Mouse (Mus musculus): ENCODE results near the gene Gm28048. TPM values are rescaled to one million over a fixed set of nuclear protein-coding genes. Genes with fewer than 3 reads are reported as not detected.

The Gm28048 gene
- polyA plus RNA-seq, 1 experiment: 0.91 TPM

DNA sequence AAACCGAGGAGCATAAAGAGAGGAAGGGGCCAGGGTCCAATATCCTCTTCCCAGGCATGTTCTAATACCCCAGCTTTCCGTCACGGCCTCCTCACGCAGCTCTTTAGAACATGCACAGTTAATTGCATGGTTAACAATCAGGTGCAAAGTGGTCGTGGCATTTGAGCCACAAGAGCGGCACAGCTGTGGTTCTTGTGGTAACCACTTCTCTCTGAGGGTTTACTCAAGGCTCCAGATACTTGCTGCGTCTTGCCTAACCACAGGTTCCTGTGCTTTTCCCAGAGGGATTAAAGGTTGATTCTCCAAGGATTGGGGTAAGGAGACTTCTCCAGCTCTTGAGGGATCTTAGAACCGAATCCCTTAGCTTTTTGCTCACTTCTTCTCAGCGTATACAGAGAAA lies 90.6 kb downstream of the Gm28048 start:
- H3K36me3 ChIP-seq (ENCODE audit: control insufficient read depth, insufficient read depth, low read length): no peaks in the 10 kb centered on the region
- H3K27me3 ChIP-seq (ENCODE audit: control insufficient read depth, insufficient read depth, low read length): no peaks in the 10 kb centered on the region
- TF ChIP-seq CTCF (IDR thresholded peaks at IDR 0.05; ENCODE audit: control insufficient read depth, insufficient read depth, insufficient replicate concordance, low read depth, low read length) (no peak), POLR2A (IDR thresholded peaks at IDR 0.05; ENCODE audit: control insufficient read depth, low read depth, low read length) (no peak)
- no peaks in the 10 kb centered on the region; the same call in none of the 2 replicates for H3K4me1 ChIP-seq (ENCODE audit: control insufficient read depth, insufficient read depth, low read length)
- no peak overlapping the region for H3K4me3 ChIP-seq (ENCODE audit: control insufficient read depth, low read depth, low read length)
- H3K27ac ChIP-seq (ENCODE audit: control insufficient read depth, insufficient read depth, low read depth, low read length): no peak overlapping the region

GRCm38 (mm10) chr11:22889224-22889623 lies 92.7 kb downstream of the Gm28048 start:
- Histone ChIP-seq H3K27ac (ENCODE audit: control insufficient read depth, insufficient read depth, low read depth, low read length) (no peak overlapping the region), H3K27me3 (ENCODE audit: control insufficient read depth, insufficient read depth, low read length) (no peaks in the 10 kb centered on the region), H3K4me3 (ENCODE audit: control insufficient read depth, low read depth, low read length) (no peak overlapping the region), H3K36me3 (ENCODE audit: control insufficient read depth, insufficient read depth, low read length) (no peaks in the 10 kb centered on the region), H3K4me1 (ENCODE audit: control insufficient read depth, insufficient read depth, low read length) (no peaks in the 10 kb centered on the region; the same call in none of the 2 replicates)
- no peak for TF ChIP-seq CTCF (IDR thresholded peaks at IDR 0.05; ENCODE audit: control insufficient read depth, insufficient read depth, insufficient replicate concordance, low read depth, low read length)
- TF ChIP-seq POLR2A (IDR thresholded peaks at IDR 0.05; ENCODE audit: control insufficient read depth, low read depth, low read length): no peak

- TF ChIP-seq POLR2A (IDR thresholded peaks at IDR 0.05; ENCODE audit: control insufficient read depth, low read depth, low read length) (no peak), CTCF (IDR thresholded peaks at IDR 0.05; ENCODE audit: control insufficient read depth, insufficient read depth, insufficient replicate concordance, low read depth, low read length) (no peak)
- no peaks in the 10 kb centered on the region for H3K36me3 ChIP-seq (ENCODE audit: control insufficient read depth, insufficient read depth, low read length)
- H3K4me1 ChIP-seq (ENCODE audit: control insufficient read depth, insufficient read depth, low read length): no peaks in the 10 kb centered on the region; the same call in none of the 2 replicates
- H3K27me3 ChIP-seq (ENCODE audit: control insufficient read depth, insufficient read depth, low read length): no peaks in the 10 kb centered on the region
- H3K27ac ChIP-seq (ENCODE audit: control insufficient read depth, insufficient read depth, low read depth, low read length): no peak overlapping the region
- no peak overlapping the region for H3K4me3 ChIP-seq (ENCODE audit: control insufficient read depth, low read depth, low read length)
These were observed 94.9 kb downstream of the Gm28048 start for GRCm38 (mm10) chr11:22886991-22887390.

GRCm38 (mm10) chr11:22885350-22885749 lies 96.5 kb downstream of the Gm28048 start:
- TF ChIP-seq CTCF (IDR thresholded peaks at IDR 0.05; ENCODE audit: control insufficient read depth, insufficient read depth, insufficient replicate concordance, low read depth, low read length): no peak
- TF ChIP-seq POLR2A (IDR thresholded peaks at IDR 0.05; ENCODE audit: control insufficient read depth, low read depth, low read length): no peak
- Histone ChIP-seq H3K4me1 (ENCODE audit: control insufficient read depth, insufficient read depth, low read length) (no peaks in the 10 kb centered on the region; the same call in none of the 2 replicates), H3K36me3 (ENCODE audit: control insufficient read depth, insufficient read depth, low read length) (no peaks in the 10 kb centered on the region), H3K27ac (ENCODE audit: control insufficient read depth, insufficient read depth, low read depth, low read length) (no peak overlapping the region), H3K27me3 (ENCODE audit: control insufficient read depth, insufficient read depth, low read length) (no peaks in the 10 kb centered on the region), H3K4me3 (ENCODE audit: control insufficient read depth, low read depth, low read length) (no peak overlapping the region)

DNA sequence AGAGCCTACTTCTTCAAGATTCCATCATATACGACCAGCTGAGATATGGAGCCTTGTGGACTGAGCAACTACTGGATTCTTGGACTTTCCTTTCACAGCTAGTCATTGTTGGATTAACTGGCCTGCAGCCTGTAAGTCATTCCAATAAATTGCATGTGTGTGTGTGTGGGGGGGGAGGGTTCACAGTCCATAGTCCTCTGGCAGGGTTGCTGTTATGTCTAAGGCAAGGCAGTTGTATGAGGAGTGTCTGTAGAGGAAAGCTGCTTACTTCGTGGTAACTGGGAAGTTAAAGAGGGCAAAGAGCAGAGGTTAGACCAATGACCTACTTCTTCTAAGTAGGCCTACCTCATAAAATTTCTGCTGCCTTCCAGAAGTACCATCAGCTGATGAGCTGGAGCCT lies 98.2 kb downstream of the Gm28048 start:
- no peaks in the 10 kb centered on the region; the same call in none of the 2 replicates for H3K4me1 ChIP-seq (ENCODE audit: control insufficient read depth, insufficient read depth, low read length)
- no peak for TF ChIP-seq POLR2A (IDR thresholded peaks at IDR 0.05; ENCODE audit: control insufficient read depth, low read depth, low read length)
- no peak for TF ChIP-seq CTCF (IDR thresholded peaks at IDR 0.05; ENCODE audit: control insufficient read depth, insufficient read depth, insufficient replicate concordance, low read depth, low read length)
- H3K27ac ChIP-seq (ENCODE audit: control insufficient read depth, insufficient read depth, low read depth, low read length): no peak overlapping the region
- no peak overlapping the region for H3K4me3 ChIP-seq (ENCODE audit: control insufficient read depth, low read depth, low read length)
- no peaks in the 10 kb centered on the region for H3K36me3 ChIP-seq (ENCODE audit: control insufficient read depth, insufficient read depth, low read length)
- H3K27me3 ChIP-seq (ENCODE audit: control insufficient read depth, insufficient read depth, low read length): no peaks in the 10 kb centered on the region

DNA sequence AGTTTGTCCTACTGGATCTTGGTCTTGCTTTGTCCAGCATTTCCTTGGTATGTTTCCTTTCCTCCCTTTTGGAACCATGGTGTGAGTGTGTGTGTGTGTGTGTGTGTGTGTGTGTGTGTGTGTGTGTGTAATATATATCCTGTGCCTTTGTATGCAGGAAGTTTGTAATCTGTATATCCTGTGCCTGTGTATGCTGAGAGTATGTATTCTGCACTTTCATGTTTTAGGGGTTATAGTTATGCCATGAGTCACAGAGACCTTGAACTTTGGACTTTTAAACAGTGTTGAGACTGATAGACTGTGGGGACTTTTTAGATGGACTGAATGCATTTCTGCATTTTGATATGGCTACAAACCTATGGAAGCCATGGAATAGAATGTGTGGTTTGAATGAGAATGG lies 99.0 kb downstream of the Gm28048 start:
- Histone ChIP-seq H3K36me3 (ENCODE audit: control insufficient read depth, insufficient read depth, low read length) (no peaks in the 10 kb centered on the region), H3K4me1 (ENCODE audit: control insufficient read depth, insufficient read depth, low read length) (no peaks in the 10 kb centered on the region; the same call in 1 of the 2 replicates), H3K27me3 (ENCODE audit: control insufficient read depth, insufficient read depth, low read length) (no peaks in the 10 kb centered on the region), H3K4me3 (ENCODE audit: control insufficient read depth, low read depth, low read length) (no peak overlapping the region), H3K27ac (ENCODE audit: control insufficient read depth, insufficient read depth, low read depth, low read length) (no peak overlapping the region)
- TF ChIP-seq POLR2A (IDR thresholded peaks at IDR 0.05; ENCODE audit: control insufficient read depth, low read depth, low read length) (no peak), CTCF (IDR thresholded peaks at IDR 0.05; ENCODE audit: control insufficient read depth, insufficient read depth, insufficient replicate concordance, low read depth, low read length) (no peak)

GRCm38 (mm10) chr11:22880383-22881172 lies 101.3 kb downstream of the Gm28048 start:
- Histone ChIP-seq H3K27me3 (ENCODE audit: control insufficient read depth, insufficient read depth, low read length) (no peaks in the 10 kb centered on the region), H3K27ac (ENCODE audit: control insufficient read depth, insufficient read depth, low read depth, low read length) (no peak overlapping the region), H3K4me3 (ENCODE audit: control insufficient read depth, low read depth, low read length) (no peak overlapping the region), H3K4me1 (ENCODE audit: control insufficient read depth, insufficient read depth, low read length) (no peaks in the 10 kb centered on the region), H3K36me3 (ENCODE audit: control insufficient read depth, insufficient read depth, low read length) (no peaks in the 10 kb centered on the region)
- no peak for TF ChIP-seq POLR2A (IDR thresholded peaks at IDR 0.05; ENCODE audit: control insufficient read depth, low read depth, low read length)
- TF ChIP-seq CTCF (IDR thresholded peaks at IDR 0.05; ENCODE audit: control insufficient read depth, insufficient read depth, insufficient replicate concordance, low read depth, low read length): no peak
